In the genomic region with DNA sequence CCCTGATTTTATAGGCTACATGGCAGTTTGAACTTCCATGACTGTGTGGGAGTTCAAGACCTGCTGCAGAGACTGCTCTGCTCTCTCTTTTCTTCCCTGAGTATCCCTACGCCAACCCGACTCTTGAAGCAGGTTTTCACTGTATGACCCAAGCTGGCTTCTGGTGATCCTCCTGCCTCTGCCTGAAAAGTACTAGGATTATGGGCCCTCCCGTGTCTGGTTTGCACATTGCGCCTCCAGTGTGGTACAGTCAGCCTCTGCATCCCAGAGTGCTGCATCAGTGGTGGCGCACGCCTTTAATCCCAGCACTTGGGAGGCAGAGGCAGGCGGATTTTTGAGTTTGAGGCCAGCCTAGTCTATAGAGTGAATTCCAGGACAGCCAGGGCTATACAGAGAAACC, we compare ENCODE assay signal across 9 mouse cellular contexts. TPM values are rescaled to one million over a fixed set of nuclear protein-coding genes. Genes with fewer than 3 reads are reported as not detected.
DNase-seq lines count a peak whose midpoint lies in the region; ATAC-seq lines count a peak whose summit lies in the region.
"Had no signal": no experiment of that assay in that cellular context is flagged by ENCODE, and none has a peak within 500 bp of the region (broad histone marks: within the 10 kb centered on the region; RNA-seq: fewer than 3 reads in every experiment).

No protein-coding gene starts in this region.

- no peaks in the 10 kb centered on the region for H3K27me3 ChIP-seq in heart, embryonic 16.5 days (ENCODE audit: control insufficient read depth, insufficient read depth, low read length)
- H3K27me3 ChIP-seq in hindbrain, embryonic 14.5 days (ENCODE audit: control insufficient read depth, insufficient read depth, low read length): no peaks in the 10 kb centered on the region
- peaks cover 4% of the 10 kb centered on the region; the same call in 1 of the 2 replicates for H3K27me3 ChIP-seq in midbrain, embryonic 12.5 days

- ATAC-seq in heart, embryonic 16.5 days (replicated peaks; ENCODE audit: extremely low read depth, insufficient read depth, low FRiP score): no peak
- no peak for ATAC-seq in hindbrain, embryonic 14.5 days (ENCODE audit: low FRiP score)
- ATAC-seq in midbrain, embryonic 12.5 days (ENCODE audit: low FRiP score, low read depth): no peak
- ATAC-seq in erythroid progenitor cell, adult 5-6 weeks (replicated peaks; ENCODE audit: low FRiP score, poor library complexity, severe bottlenecking): no peak

- DNase-seq in heart, adult 9 months (ENCODE audit: low spot score in 2 of 2): no peak
- DNase-seq in R1 (ENCODE audit: low read depth, low spot score): peak; percentile 46
- DNase-seq in hindbrain, embryonic 14.5 days (ENCODE audit: low spot score): no peak
- no peak for DNase-seq in gastrocnemius, adult 8-10 months (ENCODE audit: low spot score in 2 of 2)
- DNase-seq in thymus, postnatal 36 days: no peak
- DNase-seq: spleen, adult 18-20 months had no signal

- peak overlapping the region; percentile 97 for H3K4me2 ChIP-seq in heart, embryonic 16.5 days (ENCODE audit: low read depth, low read length)
- H3K4me2 ChIP-seq in hindbrain, embryonic 14.5 days (replicated peaks): peak overlapping the region; percentile 97
- peak overlapping the region; percentile 88 for H3K4me2 ChIP-seq in midbrain, embryonic 12.5 days (replicated peaks)

- H3K27ac ChIP-seq in heart, embryonic 16.5 days (ENCODE audit: low read length): peak overlapping the region; percentile 89
- no peak overlapping the region for H3K27ac ChIP-seq in hindbrain, embryonic 14.5 days
- no peak overlapping the region for H3K27ac ChIP-seq in midbrain, embryonic 12.5 days (replicated peaks)

- no peaks in the 10 kb centered on the region for H3K9me3 ChIP-seq in heart, embryonic 16.5 days (replicated peaks; ENCODE audit: control insufficient read depth, low read length)
- no peaks in the 10 kb centered on the region for H3K9me3 ChIP-seq in hindbrain, embryonic 14.5 days (ENCODE audit: control insufficient read depth, low read length)
- no peaks in the 10 kb centered on the region for H3K9me3 ChIP-seq in midbrain, embryonic 12.5 days

- H3K36me3 ChIP-seq in heart, embryonic 16.5 days (ENCODE audit: control insufficient read depth, insufficient read depth): no peaks in the 10 kb centered on the region
- no peaks in the 10 kb centered on the region for H3K36me3 ChIP-seq in hindbrain, embryonic 14.5 days (replicated peaks; ENCODE audit: control insufficient read depth, insufficient read depth)
- H3K36me3 ChIP-seq in midbrain, embryonic 12.5 days: no peaks in the 10 kb centered on the region

- no peak overlapping the region; the same call in 1 of the 2 replicates for H3K4me3 ChIP-seq in heart, embryonic 16.5 days (ENCODE audit: low read length)
- peak overlapping the region; percentile 65 for H3K4me3 ChIP-seq in hindbrain, embryonic 14.5 days (replicated peaks; ENCODE audit: low read length)
- peak overlapping the region; percentile 78; the same call in 1 of the 2 replicates for H3K4me3 ChIP-seq in midbrain, embryonic 12.5 days

- peaks cover 13% of the 10 kb centered on the region for H3K4me1 ChIP-seq in heart, embryonic 16.5 days (ENCODE audit: control insufficient read depth, insufficient read depth, low read length)
- H3K4me1 ChIP-seq in hindbrain, embryonic 14.5 days (replicated peaks; ENCODE audit: control insufficient read depth, insufficient read depth, low read length): peaks cover 17% of the 10 kb centered on the region
- H3K4me1 ChIP-seq in midbrain, embryonic 12.5 days: peaks cover 20% of the 10 kb centered on the region

- WGBS in heart, embryonic 16.5 days: 90% methylated on average over 7 of the region's 7 CpGs
- WGBS in hindbrain, embryonic 14.5 days: 93% methylated on average over 7 of the region's 7 CpGs
- 93% methylated on average over 7 of the region's 7 CpGs for WGBS in midbrain, embryonic 12.5 days

- no peak overlapping the region; the same call in 1 of the 2 replicates for H3K9ac ChIP-seq in heart, embryonic 16.5 days (ENCODE audit: low read length)
- 0 out of 2 replicates have a peak overlapping the region, but pooled peaks have one; percentile 69 for H3K9ac ChIP-seq in hindbrain, embryonic 14.5 days
- no peak overlapping the region for H3K9ac ChIP-seq in midbrain, embryonic 12.5 days (replicated peaks)

RNA-seq across cellular contexts. Expression of gene Trappc6a, which starts 1.6 kb away (rescaled TPM):
- polyA plus RNA-seq in heart, embryonic 16.5 days (2015; fragmentation: Nextera tagmentation; extraction: Ambion mirVana): 73.2 and 83.4 TPM in 2 replicates
- 34.2 and 38.8 TPM in 2 replicates for polyA plus RNA-seq in hindbrain, embryonic 14.5 days (2014; fragmentation: Nextera tagmentation; extraction: Ambion mirVana)
- 41.5 and 41.7 TPM in 2 replicates for polyA plus RNA-seq in midbrain, embryonic 12.5 days (2016; fragmentation: Nextera tagmentation; extraction: Ambion mirVana)
- total RNA-seq in erythroid progenitor cell, adult 5-6 weeks (2015; ENCODE audit: low replicate concordance): 12.6 and 31.9 TPM in 2 replicates
- 3.5 and 5.8 TPM in 2 replicates for total RNA-seq in erythroid progenitor cell, adult 5-6 weeks (2017; ENCODE audit: low replicate concordance)
- 10 to 100 TPM in 1 of 4 experiments, 1 to 10 TPM in 3; 7.6 to 10.2 (median 8.8) TPM for total RNA-seq in gastrocnemius, adult 8-10 months (2022)

RNA-seq across cellular contexts. Expression of gene Bloc1s3, which starts 1.6 kb away (rescaled TPM):
- polyA plus RNA-seq in heart, embryonic 16.5 days (2015; fragmentation: Nextera tagmentation; extraction: Ambion mirVana): 1.6 and 1.7 TPM in 2 replicates
- 2.6 and 3.6 TPM in 2 replicates for polyA plus RNA-seq in hindbrain, embryonic 14.5 days (2014; fragmentation: Nextera tagmentation; extraction: Ambion mirVana)
- 4.3 and 5.0 TPM in 2 replicates for polyA plus RNA-seq in midbrain, embryonic 12.5 days (2016; fragmentation: Nextera tagmentation; extraction: Ambion mirVana)
- total RNA-seq in erythroid progenitor cell, adult 5-6 weeks (2015; ENCODE audit: low replicate concordance): 2.9 TPM in 2 replicates
- total RNA-seq in erythroid progenitor cell, adult 5-6 weeks (2017; ENCODE audit: low replicate concordance): 0.13 and 0.15 TPM in 2 replicates
- total RNA-seq in gastrocnemius, adult 8-10 months (2022): 1 to 10 TPM; 2.1 to 2.7 (median 2.3) TPM

RNA-seq across cellular contexts. Expression of gene Nkpd1, which starts 7.9 kb away (rescaled TPM):
- polyA plus RNA-seq in heart, embryonic 16.5 days (2015; fragmentation: Nextera tagmentation; extraction: Ambion mirVana): 0.14 TPM in 1 of 2 replicates, not detected in the other
- polyA plus RNA-seq in hindbrain, embryonic 14.5 days (2014; fragmentation: Nextera tagmentation; extraction: Ambion mirVana): 0.98 and 1.1 TPM in 2 replicates
- polyA plus RNA-seq in midbrain, embryonic 12.5 days (2016; fragmentation: Nextera tagmentation; extraction: Ambion mirVana): 0.06 TPM in 1 of 2 replicates, not detected in the other
- total RNA-seq in erythroid progenitor cell, adult 5-6 weeks (2015; ENCODE audit: low replicate concordance): not detected in 2 replicates
- total RNA-seq in erythroid progenitor cell, adult 5-6 weeks (2017; ENCODE audit: low replicate concordance): not detected in 2 replicates
- not detected for total RNA-seq in gastrocnemius, adult 8-10 months (2022)

RNA-seq across cellular contexts. Expression of gene Exoc3l2, which starts 46.7 kb away (rescaled TPM):
- 0.50 and 0.59 TPM in 2 replicates for polyA plus RNA-seq in heart, embryonic 16.5 days (2015; fragmentation: Nextera tagmentation; extraction: Ambion mirVana)
- 0.79 and 0.87 TPM in 2 replicates for polyA plus RNA-seq in hindbrain, embryonic 14.5 days (2014; fragmentation: Nextera tagmentation; extraction: Ambion mirVana)
- 0.42 and 0.61 TPM in 2 replicates for polyA plus RNA-seq in midbrain, embryonic 12.5 days (2016; fragmentation: Nextera tagmentation; extraction: Ambion mirVana)
- total RNA-seq in erythroid progenitor cell, adult 5-6 weeks (2015; ENCODE audit: low replicate concordance): not detected in 2 replicates
- not detected in 2 replicates for total RNA-seq in erythroid progenitor cell, adult 5-6 weeks (2017; ENCODE audit: low replicate concordance)
- under 1 TPM; 0.27 to 0.80 (median 0.35) TPM for total RNA-seq in gastrocnemius, adult 8-10 months (2022)

RNA-seq across cellular contexts. Expression of gene Mark4, which starts 51.2 kb away (rescaled TPM):
- polyA plus RNA-seq in heart, embryonic 16.5 days (2015; fragmentation: Nextera tagmentation; extraction: Ambion mirVana): 4.5 and 6.2 TPM in 2 replicates
- 19.2 and 20.4 TPM in 2 replicates for polyA plus RNA-seq in hindbrain, embryonic 14.5 days (2014; fragmentation: Nextera tagmentation; extraction: Ambion mirVana)
- 16.4 and 20.9 TPM in 2 replicates for polyA plus RNA-seq in midbrain, embryonic 12.5 days (2016; fragmentation: Nextera tagmentation; extraction: Ambion mirVana)
- 4.3 and 8.8 TPM in 2 replicates for total RNA-seq in erythroid progenitor cell, adult 5-6 weeks (2015; ENCODE audit: low replicate concordance)
- 1.1 and 1.2 TPM in 2 replicates for total RNA-seq in erythroid progenitor cell, adult 5-6 weeks (2017; ENCODE audit: low replicate concordance)
- 10 to 100 TPM; 18.0 to 20.0 (median 19.8) TPM for total RNA-seq in gastrocnemius, adult 8-10 months (2022)
